9 mouse cellular contexts compared by ENCODE assay signal in genomic region chr2:105428029-105428428, GRCm38 (mm10). TPM values are rescaled to one million over a fixed set of nuclear protein-coding genes. Genes with fewer than 3 reads are reported as not detected.
DNase-seq lines count a peak whose midpoint lies in the region; ATAC-seq and TF ChIP-seq lines count a peak whose summit lies in the region.
"Had no signal": no experiment of that assay in that cellular context is flagged by ENCODE, and none has a peak within 500 bp of the region (broad histone marks: within the 10 kb centered on the region; RNA-seq: fewer than 3 reads in every experiment).

No protein-coding gene starts in this region.

- H3K27me3 ChIP-seq in hindbrain, embryonic 10.5 days (ENCODE audit: insufficient read depth, poor library complexity, severe bottlenecking): peaks cover 20% of the 10 kb centered on the region
- H3K27me3 ChIP-seq in lung, embryonic 14.5 days (ENCODE audit: insufficient read depth, low read length): no peaks in the 10 kb centered on the region

- no peak overlapping the region for H3K27ac ChIP-seq in hindbrain, embryonic 10.5 days
- no peak overlapping the region for H3K27ac ChIP-seq in lung, embryonic 14.5 days (ENCODE audit: low read depth)
- H3K27ac ChIP-seq: limb, embryonic 12.5 days had no signal

- H3K36me3 ChIP-seq in hindbrain, embryonic 10.5 days: no peaks in the 10 kb centered on the region
- no peaks in the 10 kb centered on the region for H3K36me3 ChIP-seq in lung, embryonic 14.5 days (ENCODE audit: insufficient read depth)
- H3K36me3 ChIP-seq: limb, embryonic 12.5 days had no signal

- H3K4me3 ChIP-seq in hindbrain, embryonic 10.5 days: no peak overlapping the region
- no peak overlapping the region for H3K4me3 ChIP-seq in lung, embryonic 14.5 days (ENCODE audit: low read depth, low read length)
- H3K4me3 ChIP-seq: limb, embryonic 12.5 days had no signal

- peaks cover 3% of the 10 kb centered on the region; the same call in 1 of the 2 replicates for H3K4me1 ChIP-seq in hindbrain, embryonic 10.5 days (replicated peaks)
- no peaks in the 10 kb centered on the region for H3K4me1 ChIP-seq in lung, embryonic 14.5 days (ENCODE audit: insufficient read depth)

- H3K4me2 ChIP-seq in lung, embryonic 14.5 days: no peak overlapping the region
- H3K4me2 ChIP-seq: limb, embryonic 12.5 days had no signal

- H3K9ac ChIP-seq in lung, embryonic 14.5 days: no peak overlapping the region
- H3K9ac ChIP-seq: limb, embryonic 12.5 days had no signal

- no peaks in the 10 kb centered on the region for H3K9me3 ChIP-seq in hindbrain, embryonic 10.5 days
- no peaks in the 10 kb centered on the region for H3K9me3 ChIP-seq in lung, embryonic 14.5 days (ENCODE audit: low read depth, low read length)
- H3K9me3 ChIP-seq: limb, embryonic 12.5 days had no signal

- peak; percentile 56 for DNase-seq in Muller cell, postnatal 12 days (ENCODE audit: inconsistent ontology term)
- DNase-seq in cerebellum, adult 18-20 months: peak; percentile 59 to 76
- DNase-seq in forelimb bud, embryonic 11.5 days (ENCODE audit: low read depth, low spot score): peak; percentile 71
- DNase-seq in hindbrain, embryonic 10.5 days (ENCODE audit: low spot score): peak; percentile 66
- peak; percentile 60 to 65 for DNase-seq in layer of hippocampus, adult 18-20 months (ENCODE audit: low spot score in 2 of 2)
- peak; percentile 88 for DNase-seq in lung, embryonic 14.5 days
- peak; percentile 88 for DNase-seq in retina, embryonic 14.5 days (ENCODE audit: low spot score)
- peak; percentile 43 for DNase-seq in urinary bladder, adult 2 months (ENCODE audit: low spot score)

- peak; percentile 91 for TF ChIP-seq CTCF in lung, embryonic 14.5 days (IDR thresholded peaks at IDR 0.05; ENCODE audit: low read depth)

- WGBS in hindbrain, embryonic 10.5 days: 6% methylated on average over 12 of the region's 12 CpGs
- 2% methylated on average over 12 of the region's 12 CpGs for WGBS in lung, embryonic 14.5 days

- peak; percentile 48; the same call in 1 of the 2 replicates for ATAC-seq in lung, embryonic 14.5 days (ENCODE audit: insufficient read depth)

RNA-seq across cellular contexts. Expression of gene Rcn1, which starts 28.9 kb away (rescaled TPM):
- 100 and 111 TPM in 2 replicates for polyA plus RNA-seq in hindbrain, embryonic 10.5 days (2016; fragmentation: Nextera tagmentation; extraction: Ambion mirVana)
- total RNA-seq in layer of hippocampus, adult 18-20 months (2021): 10 to 100 TPM; 17.8 to 22.5 TPM
- 137 and 138 TPM in 2 replicates for polyA plus RNA-seq in lung, embryonic 14.5 days (2014; fragmentation: Nextera tagmentation; extraction: Ambion mirVana)
- 88.3 and 93.4 TPM in 2 replicates for polyA plus RNA-seq in urinary bladder, adult 2 months (2012; rRNA removed)
